Mouse (Mus musculus) midbrain, embryonic 11.5 days (tissue): ENCODE measurements at regions not wholly inside any gene's neighbourhood (a gene's known extent, or its start where the extent isn't known, plus 50 kb on each side); places are given as distances from the start of the nearest gene placed in this dataset.

Source experiments
- ATAC-seq: fragments of 200-750 bp; cut with Nextera tagmentation; 2 replicates; pipeline ENCODE4 v1.8.0; 2017; ENCODE audit warnings: moderate TSS enrichment, moderate library complexity; ENCODE audit not compliant: low FRiP score
- DNase-seq: peaks from one replicate; pipeline ENCODE4 v3.0.0; 2015; ENCODE audit warnings: low spot score; ENCODE audit errors: missing footprints
- H3K27ac ChIP-seq: fragments of 300-500 bp; sonication (generic); 2 replicates; pipeline ENCODE4 v1.5.1; 2014; ENCODE audit warnings: low read depth, low read length
- H3K27me3 ChIP-seq: fragments of 300-500 bp; sonication (generic); 2 replicates; pipeline ENCODE4 v1.6.1; 2014; ENCODE audit warnings: mild to moderate bottlenecking, low read length, moderate library complexity, mixed read lengths; ENCODE audit not compliant: control insufficient read depth, insufficient read depth
- H3K36me3 ChIP-seq: fragments of 300-500 bp; sonication (generic); 2 replicates; pipeline ENCODE4 v1.6.1; 2014; ENCODE audit warnings: mild to moderate bottlenecking, low read length, moderate library complexity, mixed read lengths; ENCODE audit not compliant: control insufficient read depth, insufficient read depth
- H3K4me1 ChIP-seq: fragments of 300-500 bp; sonication (generic); 2 replicates; pipeline ENCODE4 v1.6.1; 2014; ENCODE audit warnings: low read length; ENCODE audit not compliant: control insufficient read depth, insufficient read depth
- H3K4me2 ChIP-seq: fragments of 300-500 bp; sonication (generic); 2 replicates; pipeline ENCODE4 v1.6.1; 2014; ENCODE audit warnings: mild to moderate bottlenecking, moderate library complexity
- H3K4me3 ChIP-seq: fragments of 300-500 bp; sonication (generic); 2 replicates; pipeline ENCODE4 v1.5.1; 2014; ENCODE audit warnings: low read depth, low read length
- H3K9ac ChIP-seq: fragments of 300-500 bp; sonication (generic); 2 replicates; pipeline ENCODE4 v1.6.1; 2014; ENCODE audit warnings: low read length
- H3K9me3 ChIP-seq: fragments of 300-500 bp; sonication (generic); 2 replicates; pipeline ENCODE4 v1.6.1; 2016; ENCODE audit warnings: low read length; ENCODE audit not compliant: control insufficient read depth
- WGBS: fragments of 180-500 bp; shearing (Covaris S2); extraction: QIAGEN DNeasy Blood & Tissue Kit; methylation state at CpG from one replicate; pipeline ENCODE4 v1.1.7; 2014; 5-methylcytosine and 5-hydroxymethylcytosine counted together

DNA sequence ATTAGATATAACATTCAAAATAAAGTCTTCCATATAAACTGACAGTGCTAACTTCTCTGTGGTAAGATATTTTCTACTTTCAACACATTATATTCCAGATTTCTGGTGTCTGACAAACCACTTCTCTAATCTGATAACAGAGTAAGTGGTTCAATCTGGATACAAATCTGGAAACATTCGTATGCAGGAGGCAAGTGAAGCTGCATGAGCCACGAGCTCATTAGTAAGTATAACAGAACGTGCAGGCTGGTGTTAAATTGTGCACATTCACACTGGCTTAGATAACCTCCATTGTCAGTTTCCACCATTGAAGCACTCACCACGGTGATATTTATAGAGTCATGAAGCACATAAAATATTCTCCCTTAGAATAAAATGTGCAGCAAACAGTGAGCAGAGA lies 103.9 kb upstream of the Ccdc91 start:
- no peak for ATAC-seq
- Histone ChIP-seq H3K27ac (no peak overlapping the region), H3K4me2 (no peak overlapping the region), H3K9me3 (no peaks in the 10 kb centered on the region), H3K27me3 (no peaks in the 10 kb centered on the region), H3K4me3 (no peak overlapping the region), H3K36me3 (no peaks in the 10 kb centered on the region), H3K4me1 (no peaks in the 10 kb centered on the region), H3K9ac (no peak overlapping the region)
- no peak for DNase-seq
- 70% methylated on average over 4 of the region's 4 CpGs for WGBS

DNA sequence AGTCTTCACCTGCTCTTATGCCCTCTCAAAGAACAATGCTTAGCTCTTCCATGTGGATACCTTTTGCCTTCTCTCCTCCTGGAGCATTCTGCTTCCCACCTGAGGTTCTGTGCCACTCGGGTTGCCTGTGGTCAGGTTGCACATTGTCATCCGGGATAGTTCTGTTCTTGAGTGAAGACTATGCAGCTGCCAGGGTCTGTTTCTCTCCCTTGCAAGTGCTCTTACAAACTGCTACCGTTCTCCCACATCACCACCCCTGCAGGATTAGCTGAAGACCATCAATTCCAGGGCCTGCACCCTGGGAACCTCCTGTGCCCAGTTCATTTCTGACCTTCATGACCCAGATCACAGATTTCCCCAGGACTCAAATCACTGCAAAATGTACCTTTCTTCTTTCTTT lies 104.3 kb upstream of the Ccdc91 start:
- Histone ChIP-seq H3K27me3 (no peaks in the 10 kb centered on the region), H3K9me3 (no peaks in the 10 kb centered on the region), H3K27ac (no peak overlapping the region), H3K4me2 (no peak overlapping the region), H3K4me3 (no peak overlapping the region), H3K9ac (no peak overlapping the region), H3K4me1 (no peaks in the 10 kb centered on the region), H3K36me3 (no peaks in the 10 kb centered on the region)
- WGBS = 88% methylated on average over 3 of the region's 3 CpGs
- no peak for ATAC-seq
- DNase-seq = no peak

DNA sequence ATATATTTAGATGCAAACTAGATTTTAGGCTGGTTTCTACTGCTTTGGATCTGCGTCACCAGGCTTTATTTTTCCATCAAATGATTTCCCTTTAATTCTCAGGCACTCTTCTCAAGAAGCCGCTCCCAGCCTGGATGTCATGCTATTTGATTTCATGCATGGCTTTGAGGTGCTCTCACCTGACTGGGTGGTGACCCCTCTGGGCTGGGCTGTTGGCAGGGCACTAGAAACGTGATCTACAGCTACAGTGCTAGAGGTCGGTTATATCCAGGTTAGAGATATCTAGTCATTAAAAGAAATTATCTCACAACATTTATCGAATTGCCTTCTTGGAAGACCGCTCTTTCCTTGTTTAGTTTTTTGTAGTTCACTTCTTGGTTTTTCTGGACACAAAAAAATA lies 98.9 kb upstream of the Pthlh start:
- H3K4me3 ChIP-seq = no peak overlapping the region
- no peak overlapping the region for H3K27ac ChIP-seq
- ATAC-seq = no peak
- no peaks in the 10 kb centered on the region for H3K27me3 ChIP-seq
- H3K4me1 ChIP-seq = no peaks in the 10 kb centered on the region
- DNase-seq = no peak
- H3K4me2 ChIP-seq = no peak overlapping the region
- H3K9ac ChIP-seq = no peak overlapping the region
- H3K9me3 ChIP-seq = no peaks in the 10 kb centered on the region
- H3K36me3 ChIP-seq = no peaks in the 10 kb centered on the region
- WGBS = 90% methylated on average over 6 of the region's 6 CpGs

DNA sequence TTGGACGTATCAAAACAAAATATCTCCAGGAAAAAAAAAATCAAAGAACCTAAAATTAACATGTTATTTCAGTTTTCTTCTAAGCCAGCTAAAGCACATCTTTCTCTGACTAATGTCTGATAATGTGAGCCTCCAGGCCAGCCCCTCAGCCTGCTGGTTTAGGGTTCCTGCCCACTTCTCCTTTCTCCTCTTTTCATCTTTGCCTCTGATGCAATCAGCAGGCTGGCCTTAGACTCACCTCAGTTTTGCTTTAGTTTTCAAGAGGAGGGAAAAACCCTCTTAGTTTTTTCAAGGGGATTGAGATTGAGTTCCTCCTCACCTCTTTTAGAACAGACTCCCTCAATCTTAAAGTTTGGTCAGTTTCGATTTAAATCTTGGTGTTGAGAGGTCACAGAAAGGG lies 93.0 kb upstream of the Pthlh start:
- Histone ChIP-seq H3K9me3 (no peaks in the 10 kb centered on the region), H3K4me2 (no peak overlapping the region), H3K27me3 (no peaks in the 10 kb centered on the region), H3K4me1 (no peaks in the 10 kb centered on the region), H3K4me3 (no peak overlapping the region), H3K9ac (no peak overlapping the region), H3K27ac (no peak overlapping the region), H3K36me3 (no peaks in the 10 kb centered on the region)
- 89% methylated on average over 2 of the region's 2 CpGs for WGBS
- DNase-seq = no peak
- no peak for ATAC-seq

DNA sequence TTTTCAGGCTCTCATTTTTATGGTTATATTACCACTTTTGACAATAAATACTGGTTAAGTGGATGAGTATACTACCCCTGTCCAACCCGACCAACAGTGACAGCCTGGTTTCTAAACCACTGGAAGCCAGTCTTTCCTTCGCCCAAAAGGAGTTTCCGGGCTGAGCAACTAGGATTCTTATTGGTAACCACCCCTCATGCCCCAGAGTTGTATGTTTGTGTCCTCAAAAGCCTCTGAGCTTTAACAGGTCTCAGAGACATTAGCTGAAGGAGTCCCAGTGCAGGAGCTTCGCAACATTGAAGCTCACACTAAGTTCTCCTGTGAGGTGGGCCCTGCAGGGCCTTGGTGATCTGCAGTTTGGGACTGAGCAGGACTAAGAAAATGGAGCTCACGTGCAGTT lies 92.6 kb upstream of the Pthlh start:
- Histone ChIP-seq H3K4me2 (no peak overlapping the region), H3K4me3 (no peak overlapping the region), H3K27ac (no peak overlapping the region), H3K36me3 (no peaks in the 10 kb centered on the region), H3K9me3 (no peaks in the 10 kb centered on the region), H3K27me3 (no peaks in the 10 kb centered on the region), H3K4me1 (no peaks in the 10 kb centered on the region), H3K9ac (no peak overlapping the region)
- ATAC-seq (no peak), DNase-seq (no peak)
- 90% methylated on average over 5 of the region's 5 CpGs for WGBS

DNA sequence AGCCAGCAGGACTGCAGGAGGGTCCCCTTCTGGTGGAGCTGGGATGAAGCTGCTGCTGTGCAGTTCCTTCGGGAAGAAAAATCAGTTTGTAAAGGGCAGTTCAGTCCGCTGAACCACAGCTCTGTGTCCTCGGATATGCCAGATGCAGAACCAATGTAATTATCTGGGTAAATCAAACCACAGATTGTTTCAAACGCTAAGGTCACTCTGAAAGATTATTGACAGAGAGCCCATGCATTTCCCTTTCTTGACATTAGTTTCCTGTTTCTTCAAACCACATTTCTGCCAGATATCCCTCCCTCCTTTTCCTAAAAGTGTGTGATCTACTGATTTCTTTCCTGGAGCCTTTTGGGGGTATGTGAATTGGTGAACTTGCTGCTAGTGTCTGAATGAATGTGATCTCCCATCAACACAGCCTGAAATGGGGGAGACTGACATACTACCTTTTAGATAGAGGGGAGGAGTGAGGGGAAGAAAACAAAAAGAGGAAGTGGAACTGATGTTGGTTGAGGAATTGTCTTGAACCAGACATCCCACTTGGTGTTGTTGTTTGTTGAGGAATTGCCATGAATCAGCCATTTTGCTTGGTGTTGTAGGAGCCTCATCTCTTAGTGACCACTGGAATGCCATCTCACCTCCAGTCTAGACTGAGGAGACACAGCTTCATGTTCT lies 85.7 kb upstream of the Pthlh start:
- Histone ChIP-seq H3K27me3 (no peaks in the 10 kb centered on the region), H3K36me3 (no peaks in the 10 kb centered on the region), H3K27ac (no peak overlapping the region), H3K4me2 (no peak overlapping the region), H3K4me1 (no peaks in the 10 kb centered on the region), H3K9me3 (no peaks in the 10 kb centered on the region), H3K4me3 (no peak overlapping the region), H3K9ac (no peak overlapping the region)
- ATAC-seq = no peak
- no peak for DNase-seq
- 84% methylated on average over 4 of the region's 4 CpGs for WGBS

DNA sequence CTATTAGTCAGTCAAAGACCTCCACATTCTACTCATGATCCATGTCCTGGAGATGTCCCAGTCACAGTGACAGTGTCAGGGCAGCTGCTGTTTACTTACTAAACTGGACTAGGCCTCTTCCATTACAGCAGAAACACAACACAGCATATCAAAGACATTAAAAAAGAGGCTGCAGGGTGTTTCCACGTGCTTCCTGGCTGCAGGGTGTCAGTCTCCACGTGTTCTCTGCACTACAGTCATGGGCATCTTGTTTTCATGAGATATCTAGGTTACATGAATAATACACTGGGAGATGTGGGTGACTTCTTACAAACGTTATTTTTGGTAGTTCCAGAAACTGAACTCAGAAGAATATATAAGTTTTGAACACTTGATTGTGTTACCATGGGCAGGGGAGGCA lies 84.6 kb upstream of the Pthlh start:
- ATAC-seq (no peak), DNase-seq (no peak)
- H3K27me3 ChIP-seq = no peaks in the 10 kb centered on the region
- no peaks in the 10 kb centered on the region for H3K9me3 ChIP-seq
- no peak overlapping the region for H3K9ac ChIP-seq
- no peak overlapping the region for H3K4me2 ChIP-seq
- H3K36me3 ChIP-seq = no peaks in the 10 kb centered on the region
- H3K4me3 ChIP-seq = no peak overlapping the region
- no peaks in the 10 kb centered on the region for H3K4me1 ChIP-seq
- no peak overlapping the region for H3K27ac ChIP-seq
- 71% methylated on average over 3 of the region's 3 CpGs for WGBS

DNA sequence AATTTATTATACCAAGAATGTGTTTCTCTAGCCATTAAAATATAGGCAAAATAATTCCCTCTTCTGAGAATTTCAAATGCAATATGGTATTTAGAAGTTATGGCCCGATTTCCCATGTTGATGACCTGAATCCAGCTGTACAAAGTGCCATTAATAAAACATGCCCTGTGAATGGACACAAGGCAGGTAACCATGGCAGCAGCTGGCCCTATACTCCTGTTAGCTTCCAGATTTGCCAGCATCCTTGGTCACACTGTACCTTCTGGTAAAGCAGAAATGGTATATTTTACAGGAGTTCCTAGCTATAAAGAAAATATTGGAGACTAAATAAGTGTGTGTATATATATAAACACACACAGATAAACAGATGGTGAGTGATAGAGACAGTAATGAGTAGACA lies 77.1 kb upstream of the Pthlh start:
- no peaks in the 10 kb centered on the region for H3K27me3 ChIP-seq
- no peak overlapping the region for H3K4me2 ChIP-seq
- no peak overlapping the region for H3K9ac ChIP-seq
- H3K9me3 ChIP-seq = no peaks in the 10 kb centered on the region
- no peak overlapping the region for H3K27ac ChIP-seq
- ATAC-seq (no peak), DNase-seq (no peak)
- 85% methylated on average over 1 of the region's 1 CpGs for WGBS
- H3K36me3 ChIP-seq = no peaks in the 10 kb centered on the region
- H3K4me3 ChIP-seq = no peak overlapping the region
- no peaks in the 10 kb centered on the region for H3K4me1 ChIP-seq

DNA sequence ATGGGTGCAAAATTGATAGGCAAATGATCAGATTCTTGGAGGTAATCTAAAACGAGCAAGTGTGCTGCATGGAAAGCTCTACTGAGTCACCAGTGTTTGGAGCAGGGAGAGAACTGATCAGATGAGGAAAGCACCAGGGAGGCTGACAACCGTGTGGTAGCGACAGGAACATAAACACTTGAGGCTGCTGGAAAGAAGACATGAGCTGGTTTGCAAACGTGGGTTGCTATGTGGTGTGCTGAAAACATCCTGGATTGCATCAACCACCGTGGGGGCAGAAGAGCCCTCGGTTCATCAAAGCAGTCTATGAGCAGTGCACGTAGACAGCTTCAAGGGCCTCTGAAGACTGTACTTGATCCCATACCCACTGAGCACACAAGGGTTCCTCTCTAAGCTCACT lies 69.0 kb upstream of the Pthlh start:
- Histone ChIP-seq H3K9ac (no peak overlapping the region), H3K27ac (no peak overlapping the region), H3K4me3 (no peak overlapping the region), H3K4me1 (no peaks in the 10 kb centered on the region), H3K36me3 (no peaks in the 10 kb centered on the region), H3K9me3 (no peaks in the 10 kb centered on the region), H3K4me2 (no peak overlapping the region), H3K27me3 (no peaks in the 10 kb centered on the region)
- ATAC-seq (no peak), DNase-seq (no peak)
- 90% methylated on average over 7 of the region's 7 CpGs for WGBS

DNA sequence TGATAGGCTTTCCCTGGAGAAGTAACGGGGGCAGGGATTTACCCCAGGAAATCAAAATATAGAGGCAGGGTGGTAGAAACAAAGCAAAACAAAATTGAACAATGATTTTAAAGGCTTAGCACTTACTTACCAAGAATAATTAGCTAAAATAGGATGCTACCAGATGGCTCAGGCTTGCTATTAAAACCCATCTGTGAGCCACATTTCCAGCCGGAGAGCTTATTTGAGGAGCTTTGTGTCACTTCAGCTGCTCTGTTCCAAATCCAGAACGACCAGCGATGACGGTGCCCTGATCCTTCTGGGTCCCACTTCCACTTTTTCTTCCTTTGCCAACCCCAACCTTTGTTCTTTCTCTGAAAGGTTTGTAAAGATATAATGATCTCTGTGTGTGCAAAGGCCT lies 65.2 kb upstream of the Pthlh start:
- DNase-seq (no peak), ATAC-seq (no peak)
- no peak overlapping the region for H3K27ac ChIP-seq
- no peak overlapping the region for H3K4me2 ChIP-seq
- no peaks in the 10 kb centered on the region for H3K4me1 ChIP-seq
- no peaks in the 10 kb centered on the region for H3K9me3 ChIP-seq
- no peak overlapping the region for H3K4me3 ChIP-seq
- WGBS = 88% methylated on average over 5 of the region's 5 CpGs
- H3K9ac ChIP-seq = no peak overlapping the region
- H3K27me3 ChIP-seq = no peaks in the 10 kb centered on the region
- no peaks in the 10 kb centered on the region for H3K36me3 ChIP-seq
